Mouse (Mus musculus) heart, postnatal 0 days (tissue): ENCODE data around the gene Tagln. TPM values are rescaled to one million over a fixed set of nuclear protein-coding genes. Genes with fewer than 3 reads are reported as not detected.

Experiments
- ATAC-seq: fragments of 200-750 bp; cut with Nextera tagmentation; 2 replicates; pipeline ENCODE4 v1.8.0; 2017; ENCODE audit warnings: low read depth, moderate number of reproducible peaks, moderate library complexity; ENCODE audit not compliant: insufficient read depth
- DNase-seq: peaks from one replicate; pipeline ENCODE4 v3.0.0-alpha.2; 2016; ENCODE audit warnings: low spot score
- H3K27ac ChIP-seq: fragments of 300-500 bp; sonication (generic); 2 replicates; pipeline ENCODE4 v1.5.1; 2014; ENCODE audit warnings: low read depth, mild to moderate bottlenecking
- H3K27me3 ChIP-seq: fragments of 300-500 bp; sonication (generic); 2 replicates; pipeline ENCODE4 v1.6.1; 2014; ENCODE audit warnings: low read length, mixed read lengths; ENCODE audit not compliant: control insufficient read depth, insufficient read depth
- H3K36me3 ChIP-seq: fragments of 300-500 bp; sonication (generic); replicated peaks from 2 replicates; pipeline ENCODE4 v1.6.1; 2014; ENCODE audit warnings: low read length, mixed read lengths; ENCODE audit not compliant: control insufficient read depth, insufficient read depth
- H3K4me1 ChIP-seq: fragments of 300-500 bp; sonication (generic); 2 replicates; pipeline ENCODE4 v1.6.1; 2014; ENCODE audit warnings: antibody characterized with exemption; ENCODE audit not compliant: control insufficient read depth, insufficient read depth
- H3K4me2 ChIP-seq: fragments of 300-500 bp; sonication (generic); 2 replicates; pipeline ENCODE4 v1.6.1; 2014; ENCODE audit warnings: low read depth, mild to moderate bottlenecking, low read length, moderate library complexity
- H3K4me3 ChIP-seq: fragments of 300-500 bp; sonication (generic); 2 replicates; pipeline ENCODE4 v1.5.1; 2014; ENCODE audit warnings: low read depth, low read length
- H3K9ac ChIP-seq: fragments of 300-500 bp; sonication (generic); replicated peaks from 2 replicates; pipeline ENCODE4 v1.6.1; 2014; ENCODE audit warnings: low read depth, low read length, mixed read lengths
- H3K9me3 ChIP-seq: fragments of 300-500 bp; sonication (generic); replicated peaks from 2 replicates; pipeline ENCODE4 v1.6.1; 2016; ENCODE audit warnings: low read length; ENCODE audit not compliant: control insufficient read depth
- CTCF ChIP-seq: IDR thresholded peaks from 2 replicates; pipeline ENCODE4 v1.5.1; 2016; ENCODE audit warnings: antibody characterized with exemption, control low read depth, low read depth
- EP300 ChIP-seq: IDR thresholded peaks from 2 replicates; pipeline ENCODE4 v1.6.1; 2016; ENCODE audit warnings: antibody characterized with exemption, low read depth
- WGBS: fragments of 180-500 bp; shearing (Covaris S2); extraction: QIAGEN DNeasy Blood & Tissue Kit; methylation state at CpG from one replicate; pipeline ENCODE4 v1.1.7; 2014; 5-methylcytosine and 5-hydroxymethylcytosine counted together
- polyA plus RNA-seq: library from polyadenylated mRNA; unstranded; fragments of >200 nt; fragmentation: Nextera tagmentation; extraction: Ambion mirVana; gene quantifications from 2 replicates; pipeline ENCODE4 v1.2.1, GENCODE M21; 2015
- total RNA-seq: library from RNA; depleted of rRNA; stranded (reverse); fragments of >200 nt; gene quantifications from 2 replicates; pipeline ENCODE4 v1.2.3, GENCODE M21; 2014; ENCODE audit warnings: low replicate concordance

Gene Tagln
- total and polyA plus RNA-seq, 2 experiments from 2014 or later: 54.5 to 610 TPM

GRCm38 (mm10) chr9:45980611-45981010 lies 44.8 kb upstream of the Tagln start:
- H3K27me3 ChIP-seq: no peaks in the 10 kb centered on the region
- no peak overlapping the region for H3K27ac ChIP-seq
- TF ChIP-seq CTCF (no peak), EP300 (no peak)
- no peak overlapping the region for H3K4me2 ChIP-seq
- ATAC-seq: no peak
- peaks cover 20% of the 10 kb centered on the region for H3K36me3 ChIP-seq
- peaks cover 15% of the 10 kb centered on the region for H3K4me1 ChIP-seq
- DNase-seq: no peak
- H3K4me3 ChIP-seq: no peak overlapping the region
- H3K9me3 ChIP-seq: no peaks in the 10 kb centered on the region
- no peak overlapping the region for H3K9ac ChIP-seq
- 83% methylated on average over 1 of the region's 1 CpGs for WGBS

- H3K4me3 ChIP-seq: no peak overlapping the region
- no peak overlapping the region for H3K9ac ChIP-seq
- peaks cover 11% of the 10 kb centered on the region for H3K4me1 ChIP-seq
- ATAC-seq (no peak), DNase-seq (no peak)
- peaks cover 27% of the 10 kb centered on the region for H3K36me3 ChIP-seq
- no peak overlapping the region for H3K27ac ChIP-seq
- no peak overlapping the region for H3K4me2 ChIP-seq
- H3K9me3 ChIP-seq: no peaks in the 10 kb centered on the region
- H3K27me3 ChIP-seq: no peaks in the 10 kb centered on the region
- 80% methylated on average over 2 of the region's 2 CpGs for WGBS
- TF ChIP-seq EP300: no peak
- no peak for TF ChIP-seq CTCF
Measured at GRCm38 (mm10) chr9:45979778-45980177, 43.9 kb upstream of the Tagln start.

- Histone ChIP-seq H3K9me3 (no peaks in the 10 kb centered on the region), H3K4me3 (no peak overlapping the region), H3K27ac (no peak overlapping the region), H3K4me2 (no peak overlapping the region), H3K36me3 (peaks cover 55% of the 10 kb centered on the region), H3K4me1 (no peaks in the 10 kb centered on the region; the same call in none of the 2 replicates), H3K9ac (no peak overlapping the region), H3K27me3 (no peaks in the 10 kb centered on the region)
- WGBS: 77% methylated on average over 2 of the region's 2 CpGs
- ATAC-seq (no peak), DNase-seq (no peak)
- peak; percentile 35; the same call in 1 of the 2 replicates for TF ChIP-seq CTCF
- TF ChIP-seq EP300: no peak
Measured at GRCm38 (mm10) chr9:45976884-45977283, 41.0 kb upstream of the Tagln start.

- no peaks in the 10 kb centered on the region for H3K9me3 ChIP-seq
- H3K9ac ChIP-seq: no peak overlapping the region
- no peaks in the 10 kb centered on the region for H3K4me1 ChIP-seq
- H3K4me2 ChIP-seq: no peak overlapping the region
- ATAC-seq: no peak
- no peak for DNase-seq
- H3K4me3 ChIP-seq: no peak overlapping the region
- no peak for TF ChIP-seq CTCF
- peaks cover 42% of the 10 kb centered on the region for H3K36me3 ChIP-seq
- H3K27me3 ChIP-seq: no peaks in the 10 kb centered on the region
- H3K27ac ChIP-seq: no peak overlapping the region; the same call in 1 of the 2 replicates
- WGBS: 65% methylated on average over 6 of the region's 6 CpGs
Measured at GRCm38 (mm10) chr9:45963577-45963976, 27.7 kb upstream of the Tagln start.

- Histone ChIP-seq H3K4me1 (no peaks in the 10 kb centered on the region), H3K36me3 (peaks cover 28% of the 10 kb centered on the region), H3K9me3 (no peaks in the 10 kb centered on the region), H3K4me2 (no peak overlapping the region), H3K4me3 (no peak overlapping the region), H3K27me3 (no peaks in the 10 kb centered on the region), H3K27ac (no peak overlapping the region), H3K9ac (no peak overlapping the region)
- WGBS: 57% methylated on average over 2 of the region's 2 CpGs
- no peak for DNase-seq
- no peak for ATAC-seq
- TF ChIP-seq CTCF (no peak), EP300 (no peak)
Measured at GRCm38 (mm10) chr9:45961855-45962254, 26.0 kb upstream of the Tagln start.

- 75% methylated on average over 7 of the region's 7 CpGs for WGBS
- no peak for DNase-seq
Measured at GRCm38 (mm10) chr9:45959661-45960060, 23.8 kb upstream of the Tagln start.

More at GRCm38 (mm10) chr9:45959661-45960060, 23.8 kb upstream of the Tagln start:
- H3K9me3 ChIP-seq: no peaks in the 10 kb centered on the region
- no peak overlapping the region for H3K27ac ChIP-seq
- no peak overlapping the region for H3K9ac ChIP-seq
- H3K4me3 ChIP-seq: no peak overlapping the region
- no peak for ATAC-seq
- H3K4me1 ChIP-seq: no peaks in the 10 kb centered on the region; the same call in 1 of the 2 replicates
- H3K27me3 ChIP-seq: no peaks in the 10 kb centered on the region
- peaks cover 18% of the 10 kb centered on the region for H3K36me3 ChIP-seq
- H3K4me2 ChIP-seq: no peak overlapping the region
- no peak for TF ChIP-seq EP300
- no peak for TF ChIP-seq CTCF
